Mouse (Mus musculus) yolk sac, embryonic 10.5 days (tissue): ENCODE results near the gene Gclc.

Source experiments
- DNase-seq: peaks from one replicate; pipeline ENCODE4 v3.0.0-alpha.2; 2017; ENCODE audit warnings: low spot score

Gene Gclc

DNA sequence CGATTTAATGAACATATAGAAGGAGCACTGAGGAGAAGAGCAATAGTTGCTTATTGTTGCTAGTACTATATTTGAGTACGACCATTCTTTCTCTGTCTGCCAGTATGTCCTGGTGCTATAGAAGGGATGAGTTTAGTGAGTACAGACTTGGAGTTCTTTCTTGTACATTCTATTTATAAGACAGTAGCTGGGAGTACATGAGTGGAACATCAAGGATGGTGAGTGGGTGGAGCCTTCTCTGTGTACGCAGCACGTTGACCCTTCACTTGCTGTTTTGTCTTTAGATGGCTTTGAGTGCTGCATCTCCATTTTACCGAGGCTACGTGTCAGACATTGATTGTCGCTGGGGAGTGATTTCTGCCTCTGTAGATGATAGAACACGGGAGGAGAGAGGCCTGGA lies 31.1 kb downstream of the Gclc start:
- DNase-seq = no peak

DNA sequence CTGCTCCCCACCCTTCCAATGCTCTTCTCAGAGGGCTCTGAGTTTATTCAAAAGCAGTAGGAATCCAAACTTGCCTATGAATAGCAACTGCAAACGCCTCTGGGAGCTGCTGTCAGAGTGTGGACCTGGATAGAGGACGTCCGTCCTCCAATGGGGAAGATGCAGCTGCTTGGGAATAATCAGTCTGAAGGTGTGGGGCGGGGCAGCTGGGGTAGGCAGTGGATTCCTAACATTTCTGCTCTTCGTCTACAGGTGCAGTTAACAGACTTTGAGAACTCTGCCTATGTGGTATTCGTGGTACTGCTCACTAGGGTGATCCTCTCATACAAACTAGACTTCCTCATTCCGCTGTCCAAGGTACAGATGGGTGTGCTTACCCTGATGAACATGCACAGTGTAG lies 33.6 kb downstream of the Gclc start:
- DNase-seq = no peak

GRCm38 (mm10) chr9:77789615-77790348 lies 35.4 kb downstream of the Gclc start:
- DNase-seq = no peak

GRCm38 (mm10) chr9:77793838-77794237 lies 39.5 kb downstream of the Gclc start:
- DNase-seq = no peak

- no peak for DNase-seq
Observed at GRCm38 (mm10) chr9:77802461-77802860, 48.1 kb downstream of the Gclc start.

GRCm38 (mm10) chr9:77806426-77806825 lies 52.1 kb downstream of the Gclc start:
- no peak for DNase-seq

GRCm38 (mm10) chr9:77806842-77807668 lies 52.7 kb downstream of the Gclc start:
- DNase-seq = peak; percentile 65

DNA sequence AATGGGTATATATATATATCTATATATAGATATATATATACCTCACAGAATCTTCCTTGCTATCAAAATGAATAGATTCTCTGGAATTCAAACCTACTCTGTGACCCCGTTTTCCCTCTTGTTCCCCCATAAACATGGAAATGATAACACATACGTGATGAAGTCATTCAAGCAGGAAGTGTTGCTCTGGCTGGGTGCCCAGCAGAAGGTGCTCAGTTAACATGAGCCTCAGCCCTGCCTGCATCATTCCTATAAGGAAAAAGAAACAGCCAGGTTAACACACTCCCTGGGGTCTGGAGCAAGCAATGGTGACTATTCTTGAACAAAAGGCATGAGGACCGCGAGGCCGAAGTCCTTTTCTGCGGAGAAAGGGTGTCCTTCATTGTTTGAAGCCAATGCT lies 54.1 kb downstream of the Gclc start:
- no peak for DNase-seq

GRCm38 (mm10) chr9:77818858-77819257 lies 64.5 kb downstream of the Gclc start:
- DNase-seq = no peak

DNA sequence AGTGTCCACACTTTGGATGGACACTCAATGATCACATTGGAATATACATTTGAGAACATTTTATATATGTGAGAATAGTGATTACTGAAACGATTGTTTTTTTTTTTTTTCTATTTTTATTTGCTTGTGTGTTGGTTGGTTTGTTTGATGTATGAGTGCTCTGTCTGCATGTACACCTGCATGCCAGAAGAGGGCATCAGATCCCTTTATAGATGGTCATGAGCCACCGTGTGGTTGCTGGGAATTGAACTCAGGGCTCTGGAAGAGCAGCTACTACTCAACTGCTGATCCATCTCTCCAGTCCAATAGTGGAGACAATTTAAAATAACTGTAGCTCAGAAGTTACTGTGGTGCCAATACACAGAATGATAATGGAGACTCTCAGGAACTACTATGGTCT lies 65.0 kb downstream of the Gclc start:
- DNase-seq = no peak

GRCm38 (mm10) chr9:77820836-77821235 lies 66.5 kb downstream of the Gclc start:
- DNase-seq = no peak

- no peak for DNase-seq
Observed at GRCm38 (mm10) chr9:77825380-77825961, 71.1 kb downstream of the Gclc start.

DNA sequence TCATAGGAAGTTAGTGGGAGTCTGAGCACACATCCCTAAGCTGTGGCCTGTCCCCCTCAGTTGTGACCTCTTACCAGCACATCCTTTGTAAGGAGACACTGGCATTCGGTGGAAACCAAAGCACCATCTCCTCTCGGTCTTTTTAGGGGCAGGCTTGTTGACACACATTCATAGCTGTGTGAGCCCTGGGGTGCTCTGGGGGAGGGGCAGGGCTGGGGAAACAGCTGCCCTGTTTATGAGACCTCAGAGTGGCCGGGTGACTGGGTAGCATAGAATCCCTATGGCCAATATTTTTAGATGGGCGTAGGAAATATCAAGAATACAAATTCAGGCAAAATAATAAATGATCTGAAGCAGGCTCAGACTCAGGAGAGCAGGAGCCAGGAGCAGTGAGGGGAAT lies 71.9 kb downstream of the Gclc start:
- DNase-seq = no peak

DNA sequence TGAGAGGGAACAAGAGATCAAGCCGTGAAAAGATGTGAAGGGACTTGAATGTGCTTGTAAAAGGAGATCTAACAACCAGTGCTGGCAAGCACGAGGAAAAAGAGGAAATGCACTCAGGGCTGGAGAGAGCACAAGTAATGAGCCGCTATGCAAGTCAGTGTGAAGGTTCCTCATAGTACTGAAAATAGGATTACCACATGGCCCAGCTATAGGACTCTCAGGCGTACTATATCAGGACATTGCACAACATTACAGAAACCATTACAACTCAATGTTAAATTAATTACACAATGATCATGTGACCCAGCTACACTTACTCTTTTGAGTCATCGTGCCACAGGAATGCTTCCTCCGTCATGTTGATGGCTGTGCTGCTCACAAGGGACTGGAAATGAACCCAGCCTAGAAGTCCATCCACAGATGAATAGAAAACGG lies 74.2 kb downstream of the Gclc start:
- no peak for DNase-seq

DNA sequence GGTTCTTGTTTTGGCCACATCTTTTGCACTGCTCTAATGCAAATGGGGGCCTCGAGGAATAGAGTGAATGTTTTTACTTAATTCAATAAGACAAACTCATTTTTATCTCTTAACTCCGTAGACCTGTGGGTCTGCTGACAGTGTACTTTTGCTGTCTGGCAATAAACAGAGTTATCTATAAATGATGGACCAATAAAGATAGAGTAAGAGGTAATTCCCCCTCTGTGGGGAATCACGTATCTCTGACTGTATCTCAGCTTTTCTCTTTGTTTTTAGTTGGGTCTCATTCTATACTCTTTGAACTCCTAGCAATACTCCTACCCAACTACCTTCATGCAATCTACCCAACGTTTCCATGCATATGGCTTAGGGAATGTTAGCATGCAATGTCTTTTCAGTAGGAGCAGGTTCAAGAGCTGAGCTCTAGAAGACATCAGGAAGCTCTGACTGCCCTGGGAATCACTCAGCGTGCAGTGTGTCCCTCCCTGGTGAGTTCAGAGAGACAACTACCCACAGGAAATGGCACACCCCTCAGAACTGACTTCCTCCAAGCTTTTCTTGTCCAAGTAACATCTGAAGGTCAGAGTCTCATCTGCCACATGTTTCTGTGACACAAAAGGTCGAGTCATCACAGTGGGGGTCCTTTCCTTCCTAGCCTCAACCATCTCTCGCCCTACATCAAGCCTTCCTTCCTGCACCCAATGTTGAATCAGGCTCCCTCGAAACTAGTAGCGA lies 80.1 kb downstream of the Gclc start:
- no peak for DNase-seq

- DNase-seq = no peak
Observed at GRCm38 (mm10) chr9:77835122-77835521, 80.8 kb downstream of the Gclc start.

DNA sequence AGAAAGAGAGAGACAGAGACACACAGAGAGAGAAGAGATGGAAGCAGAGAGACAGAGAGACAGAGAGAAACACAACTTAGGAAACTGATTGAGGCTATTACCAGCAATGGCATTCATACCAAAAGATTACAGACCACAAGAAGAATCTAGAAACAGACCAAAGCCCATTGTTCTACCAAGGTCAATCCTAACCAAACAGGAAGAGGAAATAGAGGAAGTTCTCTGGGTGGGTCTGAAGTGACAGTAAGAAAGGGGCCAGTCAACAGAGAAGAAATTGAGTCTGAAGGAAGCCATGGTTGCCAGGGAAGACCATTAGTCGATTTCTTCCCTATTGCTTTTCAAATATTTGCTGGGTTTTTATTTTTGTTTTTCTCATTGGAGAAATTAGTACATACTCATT lies 81.4 kb downstream of the Gclc start:
- no peak for DNase-seq

DNA sequence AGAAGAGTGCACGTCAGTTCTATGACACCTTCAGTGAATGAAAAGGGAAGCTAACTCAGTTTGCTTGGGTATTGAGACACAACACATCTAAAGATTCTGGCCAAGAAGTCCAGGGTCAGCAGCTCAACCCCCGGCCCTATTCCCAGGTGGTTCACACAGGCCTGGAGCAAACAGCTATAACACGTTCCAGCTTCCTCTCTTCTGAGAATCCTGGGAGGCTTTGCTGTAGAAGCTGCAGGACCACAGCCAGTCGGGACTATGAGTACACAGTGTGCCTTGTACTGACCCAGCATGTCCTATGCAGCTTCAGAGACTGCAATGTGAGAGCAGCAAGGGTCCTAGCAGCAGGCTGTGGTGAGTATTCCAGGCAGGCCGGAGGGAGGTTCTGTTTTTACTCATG lies 84.3 kb downstream of the Gclc start:
- no peak for DNase-seq
